Mouse (Mus musculus) liver, postnatal 0 days (tissue): ENCODE measurements around the gene Cgref1. TPM values are rescaled to one million over a fixed set of nuclear protein-coding genes. Genes with fewer than 3 reads are reported as not detected.

Experiments
- ATAC-seq: fragments of 200-750 bp; cut with Nextera tagmentation; 2 replicates; pipeline ENCODE4 v1.8.0; 2017; ENCODE audit warnings: mild to moderate bottlenecking, moderate library complexity
- DNase-seq: peaks from one replicate; pipeline ENCODE4 v3.0.0-alpha.2; 2016
- H3K27ac ChIP-seq: fragments of 300-500 bp; sonication (generic); 2 replicates; pipeline ENCODE4 v1.5.1; 2014; ENCODE audit warnings: antibody characterized with exemption, moderate library complexity, mild to moderate bottlenecking, low read depth
- H3K27me3 ChIP-seq: fragments of 300-500 bp; sonication (generic); 2 replicates; pipeline ENCODE4 v1.6.1; 2014; ENCODE audit warnings: low read length, control low read depth, mixed read lengths; ENCODE audit not compliant: insufficient read depth
- H3K36me3 ChIP-seq: fragments of 300-500 bp; sonication (generic); replicated peaks from 2 replicates; pipeline ENCODE4 v1.6.1; 2014; ENCODE audit warnings: mild to moderate bottlenecking, control low read depth, low read length, moderate library complexity, mixed read lengths; ENCODE audit not compliant: insufficient read depth
- H3K4me1 ChIP-seq: fragments of 300-500 bp; sonication (generic); 2 replicates; pipeline ENCODE4 v1.6.1; 2014; ENCODE audit warnings: antibody characterized with exemption, mild to moderate bottlenecking, control low read depth; ENCODE audit not compliant: insufficient read depth
- H3K4me2 ChIP-seq: fragments of 300-500 bp; sonication (generic); 2 replicates; pipeline ENCODE4 v1.6.1; 2014; ENCODE audit warnings: low read depth, mild to moderate bottlenecking, low read length, moderate library complexity, mixed read lengths
- H3K4me3 ChIP-seq: fragments of 300-500 bp; sonication (generic); 2 replicates; pipeline ENCODE4 v1.5.1; 2014; ENCODE audit warnings: low read depth, low read length
- H3K9ac ChIP-seq: fragments of 300-500 bp; sonication (generic); replicated peaks from 2 replicates; pipeline ENCODE4 v1.6.1; 2014; ENCODE audit warnings: mild to moderate bottlenecking, moderate library complexity
- H3K9me3 ChIP-seq: fragments of 300-500 bp; sonication (generic); 2 replicates; pipeline ENCODE4 v1.6.1; 2016; ENCODE audit warnings: mild to moderate bottlenecking, control low read depth, low read length, mixed read lengths
- CTCF ChIP-seq: sonication (generic); IDR thresholded peaks from 2 replicates; pipeline ENCODE4 v1.5.1; 2016; ENCODE audit warnings: antibody characterized with exemption, low read depth
- EP300 ChIP-seq: IDR thresholded peaks from 2 replicates; pipeline ENCODE4 v1.6.1; 2016; ENCODE audit warnings: antibody characterized with exemption, low read depth, mild to moderate bottlenecking
- WGBS: fragments of 180-500 bp; shearing (Covaris S2); extraction: QIAGEN DNeasy Blood & Tissue Kit; methylation state at CpG from one replicate; pipeline ENCODE4 v1.1.7; 2014; ENCODE audit not compliant: insufficient replicate concordance; 5-methylcytosine and 5-hydroxymethylcytosine counted together
- polyA plus RNA-seq: library from polyadenylated mRNA; unstranded; fragments of >200 nt; fragmentation: Nextera tagmentation; extraction: Ambion mirVana; gene quantifications from 2 replicates; pipeline ENCODE4 v1.2.1, GENCODE M21; 2015

The Cgref1 gene
- polyA plus RNA-seq, 1 experiment from 2014 or later: 18.7 TPM

GRCm38 (mm10) chr5:30926073-30926472 lies 19.3 kb downstream of the Cgref1 start:
- DNase-seq: no peak
- Histone ChIP-seq H3K4me1 (peaks cover 21% of the 10 kb centered on the region), H3K27me3 (no peaks in the 10 kb centered on the region), H3K9ac (no peak overlapping the region), H3K27ac (no peak overlapping the region), H3K9me3 (no peaks in the 10 kb centered on the region), H3K4me2 (no peak overlapping the region), H3K4me3 (no peak overlapping the region), H3K36me3 (peaks cover 6% of the 10 kb centered on the region; the same call in 1 of the 2 replicates)
- no peak for TF ChIP-seq CTCF
- no peak for TF ChIP-seq EP300
- 71% methylated on average over 2 of the region's 2 CpGs for WGBS
- ATAC-seq: no peak

GRCm38 (mm10) chr5:30925217-30925616 lies 20.2 kb downstream of the Cgref1 start:
- Histone ChIP-seq H3K27ac (no peak overlapping the region), H3K36me3 (peaks cover 4% of the 10 kb centered on the region), H3K4me2 (no peak overlapping the region), H3K9ac (no peak overlapping the region), H3K9me3 (no peaks in the 10 kb centered on the region), H3K4me3 (no peak overlapping the region), H3K4me1 (peaks cover 29% of the 10 kb centered on the region), H3K27me3 (no peaks in the 10 kb centered on the region)
- WGBS: 94% methylated on average over 5 of the region's 5 CpGs
- no peak for TF ChIP-seq EP300
- no peak for TF ChIP-seq CTCF
- DNase-seq (no peak), ATAC-seq (no peak)

- DNase-seq (no peak), ATAC-seq (no peak)
- no peak overlapping the region for H3K4me2 ChIP-seq
- H3K27ac ChIP-seq: no peak overlapping the region
- peaks cover 8% of the 10 kb centered on the region for H3K36me3 ChIP-seq
- H3K9ac ChIP-seq: no peak overlapping the region
- H3K4me3 ChIP-seq: no peak overlapping the region
- no peaks in the 10 kb centered on the region for H3K9me3 ChIP-seq
- WGBS: 82% methylated on average over 8 of the region's 8 CpGs
- TF ChIP-seq CTCF (no peak), EP300 (no peak)
- H3K4me1 ChIP-seq: peaks cover 34% of the 10 kb centered on the region
- H3K27me3 ChIP-seq: no peaks in the 10 kb centered on the region
These were observed 20.8 kb downstream of the Cgref1 start for GRCm38 (mm10) chr5:30924614-30925013.

- peaks cover 8% of the 10 kb centered on the region for H3K36me3 ChIP-seq
- peaks cover 34% of the 10 kb centered on the region for H3K4me1 ChIP-seq
- no peak for TF ChIP-seq CTCF
- no peak for TF ChIP-seq EP300
- peak overlapping the region; percentile 74 for H3K9ac ChIP-seq
- peak overlapping the region; percentile 69 for H3K4me3 ChIP-seq
- DNase-seq (no peak), ATAC-seq (no peak)
- no peaks in the 10 kb centered on the region for H3K27me3 ChIP-seq
- no peak overlapping the region for H3K27ac ChIP-seq
- H3K4me2 ChIP-seq: peak overlapping the region; percentile 92
- 63% methylated on average over 6 of the region's 6 CpGs for WGBS
- no peaks in the 10 kb centered on the region for H3K9me3 ChIP-seq
These were observed 22.3 kb downstream of the Cgref1 start for GRCm38 (mm10) chr5:30923119-30923518.

- no peak for DNase-seq
- Histone ChIP-seq H3K27ac (peak overlapping the region; percentile 88; the same call in 1 of the 2 replicates), H3K27me3 (no peaks in the 10 kb centered on the region), H3K4me1 (peaks cover 34% of the 10 kb centered on the region), H3K4me3 (peak overlapping the region; percentile 69), H3K9me3 (no peaks in the 10 kb centered on the region), H3K36me3 (peaks cover 11% of the 10 kb centered on the region), H3K4me2 (peak overlapping the region; percentile 92), H3K9ac (peak overlapping the region; percentile 74)
- 42% methylated on average over 10 of the region's 10 CpGs for WGBS
- TF ChIP-seq CTCF: no peak
- TF ChIP-seq EP300: no peak
- no peak for ATAC-seq
These were observed 22.8 kb downstream of the Cgref1 start for GRCm38 (mm10) chr5:30922581-30923041.

GRCm38 (mm10) chr5:30921256-30922033 lies 23.9 kb downstream of the Cgref1 start, which contains the start of gene Khk:
Gene Khk, plus strand, starts transcription at chr5:30921431.
- Histone ChIP-seq H3K4me3 (peak within 1 kb of the TSS; percentile 69), H3K27ac (peak within 1 kb of the TSS; percentile 88), H3K9me3 (no peaks in the 10 kb centered on the region), H3K4me1 (peaks cover 41% of the 10 kb centered on the region), H3K4me2 (peak within 1 kb of the TSS; percentile 92), H3K27me3 (no peaks in the 10 kb centered on the region), H3K9ac (peak within 1 kb of the TSS; percentile 74), H3K36me3 (peaks cover 12% of the 10 kb centered on the region)
- WGBS: under 1% methylated on average over 39 of the region's 40 CpGs
- TF ChIP-seq CTCF (peak; percentile 94), EP300 (peak; percentile 47)
- peak; percentile 96 for DNase-seq
- peak; percentile 92 for ATAC-seq
